ENCODE assay signal across 8 mouse cellular contexts in genomic region chr14:21052112-21052780, GRCm38 (mm10). TPM values are rescaled to one million over a fixed set of nuclear protein-coding genes. Genes with fewer than 3 reads are reported as not detected.
DNase-seq lines count a peak whose midpoint lies in the region; ATAC-seq and TF ChIP-seq lines count a peak whose summit lies in the region.

Ap3m1 (minus strand) TSS chr14:21052508.
Adk (plus strand) TSS chr14:21052574.

- H3K9me3 ChIP-seq in embryonic facial prominence, embryonic 14.5 days (ENCODE audit: control insufficient read depth, low read length), result no peaks in the 10 kb centered on the region
- peaks cover 3% of the 10 kb centered on the region; the same call in 1 of the 2 replicates for H3K9me3 ChIP-seq in limb, embryonic 13.5 days
- no peaks in the 10 kb centered on the region for H3K9me3 ChIP-seq in midbrain, embryonic 16.5 days (replicated peaks; ENCODE audit: control insufficient read depth, low read length, poor library complexity, severe bottlenecking)

- H3K27ac ChIP-seq in embryonic facial prominence, embryonic 14.5 days (replicated peaks; ENCODE audit: low read depth, low read length), result peak within 1 kb of the TSS; percentile 91
- H3K27ac ChIP-seq in heart, adult 2 months, result peak within 1 kb of the TSS; percentile 99
- peak within 1 kb of the TSS; percentile 89 for H3K27ac ChIP-seq in limb, embryonic 13.5 days
- H3K27ac ChIP-seq in midbrain, embryonic 16.5 days (ENCODE audit: low read length), result peak within 1 kb of the TSS; percentile 96

- peak within 1 kb of the TSS; percentile 70 for H3K4me2 ChIP-seq in embryonic facial prominence, embryonic 14.5 days (ENCODE audit: low read depth, low read length)
- H3K4me2 ChIP-seq in limb, embryonic 13.5 days (replicated peaks), result peak within 1 kb of the TSS; percentile 80
- H3K4me2 ChIP-seq in midbrain, embryonic 16.5 days (ENCODE audit: low read length), result peak within 1 kb of the TSS; percentile 77

- no peak for TF ChIP-seq CTCF in heart, adult 2 months (IDR thresholded peaks at IDR 0.05)

- H3K79me2 ChIP-seq in heart, adult 2 months (replicated peaks; ENCODE audit: control insufficient read depth, insufficient read depth, low read length), result no peaks in the 10 kb centered on the region; the same call in none of the 2 replicates

- H3K36me3 ChIP-seq in embryonic facial prominence, embryonic 14.5 days (ENCODE audit: control insufficient read depth, insufficient read depth, low read length), result no peaks in the 10 kb centered on the region
- H3K36me3 ChIP-seq in heart, adult 2 months (ENCODE audit: control insufficient read depth, insufficient read depth, low read length), result peaks cover 12% of the 10 kb centered on the region
- 0 out of 2 replicates have a peak, but pooled peaks cover 4% of the 10 kb centered on the region for H3K36me3 ChIP-seq in limb, embryonic 13.5 days
- no peaks in the 10 kb centered on the region for H3K36me3 ChIP-seq in midbrain, embryonic 16.5 days (ENCODE audit: control insufficient read depth, insufficient read depth, low read length)

- no peaks in the 10 kb centered on the region for H3K27me3 ChIP-seq in embryonic facial prominence, embryonic 14.5 days (replicated peaks; ENCODE audit: control insufficient read depth, insufficient read depth, low read length)
- H3K27me3 ChIP-seq in heart, adult 2 months (ENCODE audit: control insufficient read depth, insufficient read depth, low read length), result no peaks in the 10 kb centered on the region
- no peaks in the 10 kb centered on the region for H3K27me3 ChIP-seq in limb, embryonic 13.5 days
- no peaks in the 10 kb centered on the region for H3K27me3 ChIP-seq in midbrain, embryonic 16.5 days (ENCODE audit: control insufficient read depth, insufficient read depth, low read depth, low read length)

- peak within 1 kb of the TSS; percentile 88 for H3K4me3 ChIP-seq in embryonic facial prominence, embryonic 14.5 days (ENCODE audit: low read depth, low read length)
- H3K4me3 ChIP-seq in heart, adult 2 months, result peak within 1 kb of the TSS; percentile 71
- peak within 1 kb of the TSS; percentile 92 for H3K4me3 ChIP-seq in limb, embryonic 13.5 days
- peak within 1 kb of the TSS; percentile 87 for H3K4me3 ChIP-seq in midbrain, embryonic 16.5 days (ENCODE audit: low read depth, low read length)

- TF ChIP-seq POLR2A in heart, adult 2 months (IDR thresholded peaks at IDR 0.05; ENCODE audit: insufficient read depth, low read depth, low read length), result peak; percentile 92

- ATAC-seq in embryonic facial prominence, embryonic 14.5 days (ENCODE audit: low read depth), result peak; percentile 98
- peak; percentile 98 for ATAC-seq in limb, embryonic 13.5 days (ENCODE audit: low FRiP score, low read depth)
- peak; percentile 98 for ATAC-seq in midbrain, embryonic 16.5 days

- peaks cover 12% of the 10 kb centered on the region; the same call in 1 of the 2 replicates for H3K4me1 ChIP-seq in embryonic facial prominence, embryonic 14.5 days (ENCODE audit: control insufficient read depth, insufficient read depth, low read length)
- H3K4me1 ChIP-seq in heart, adult 2 months (ENCODE audit: control insufficient read depth, insufficient read depth, low read length), result peaks cover 3% of the 10 kb centered on the region; the same call in 1 of the 2 replicates
- peaks cover 9% of the 10 kb centered on the region for H3K4me1 ChIP-seq in limb, embryonic 13.5 days
- H3K4me1 ChIP-seq in midbrain, embryonic 16.5 days (ENCODE audit: control insufficient read depth, insufficient read depth, low read length), result peaks cover 8% of the 10 kb centered on the region

- TF ChIP-seq EP300 in heart, adult 2 months (IDR thresholded peaks at IDR 0.05; ENCODE audit: insufficient read depth, low read depth, low read length), result peak; percentile 86

- DNase-seq in 3T3-L1 (ENCODE audit: low read depth, low spot score), result peak; percentile 85
- DNase-seq in adrenal gland, postnatal 4 days (ENCODE audit: low spot score in 2 of 2), result peak; percentile 91 to 92
- DNase-seq in embryonic facial prominence, embryonic 14.5 days (ENCODE audit: low spot score), result peak; percentile 98
- peak; percentile 95 for DNase-seq in heart, adult 2 months
- DNase-seq in kidney, adult 8-10 months, result peak; percentile 91 to 92
- peak; percentile 97 for DNase-seq in spleen, postnatal 10 days (ENCODE audit: low spot score in 2 of 2)

- H3K9ac ChIP-seq in embryonic facial prominence, embryonic 14.5 days (ENCODE audit: low read depth, low read length), result peak within 1 kb of the TSS; percentile 84
- H3K9ac ChIP-seq in heart, adult 2 months (ENCODE audit: low read depth, low read length), result peak within 1 kb of the TSS; percentile 82
- peak within 1 kb of the TSS; percentile 84 for H3K9ac ChIP-seq in limb, embryonic 13.5 days
- H3K9ac ChIP-seq in midbrain, embryonic 16.5 days (ENCODE audit: low read depth, low read length), result peak within 1 kb of the TSS; percentile 88

- intact Hi-C loops in heart, adult 2 months (cut with DNase I), result loop anchor here (2.0 to 10.0 kb wide), 3 partner anchors 55 to 693 kb away; no protein-coding TSS in a partner anchor

- 0% methylated on average over 30 of the region's 48 CpGs for WGBS in embryonic facial prominence, embryonic 14.5 days
- WGBS in heart, adult 2 months, result under 1% methylated on average over 48 of the region's 48 CpGs
- WGBS in limb, embryonic 13.5 days, result under 1% methylated on average over 41 of the region's 48 CpGs
- WGBS in midbrain, embryonic 16.5 days, result under 1% methylated on average over 46 of the region's 48 CpGs

RNA-seq across cellular contexts. Expression of gene Ap3m1, which starts in this region (rescaled TPM):
- 10 to 100 TPM; 72.4 to 81.7 TPM for total RNA-seq in adrenal gland, postnatal 4 days (2021)
- 86.4 and 94.2 TPM in 2 replicates for polyA plus RNA-seq in embryonic facial prominence, embryonic 14.5 days (2014; fragmentation: Nextera tagmentation; extraction: Ambion mirVana)
- total RNA-seq in heart, adult 2 months (2021), result 10 to 100 TPM; 51.6 to 69.4 TPM
- polyA plus RNA-seq in heart, adult 2 months (2012; rRNA removed), result 26.6 and 69.2 TPM in 2 replicates
- 78.5 and 78.9 TPM in 2 replicates for polyA plus RNA-seq in limb, embryonic 13.5 days (2015; fragmentation: Nextera tagmentation; extraction: Ambion mirVana)
- 80.9 and 83.3 TPM in 2 replicates for polyA plus RNA-seq in midbrain, embryonic 16.5 days (2015; fragmentation: Nextera tagmentation; extraction: Ambion mirVana)

RNA-seq across cellular contexts. Expression of gene Adk, which starts in this region (rescaled TPM):
- total RNA-seq in adrenal gland, postnatal 4 days (2021), result 100 to 1,000 TPM; 123 to 142 TPM
- 131 and 133 TPM in 2 replicates for polyA plus RNA-seq in embryonic facial prominence, embryonic 14.5 days (2014; fragmentation: Nextera tagmentation; extraction: Ambion mirVana)
- 100 to 1,000 TPM; 212 to 253 TPM for total RNA-seq in heart, adult 2 months (2021)
- 104 and 160 TPM in 2 replicates for polyA plus RNA-seq in heart, adult 2 months (2012; rRNA removed)
- polyA plus RNA-seq in limb, embryonic 13.5 days (2015; fragmentation: Nextera tagmentation; extraction: Ambion mirVana), result 154 and 156 TPM in 2 replicates
- polyA plus RNA-seq in midbrain, embryonic 16.5 days (2015; fragmentation: Nextera tagmentation; extraction: Ambion mirVana), result 40.4 and 41.1 TPM in 2 replicates

Comparison
In these comparisons a context has a peak if more than half of its experiments do, and no peak if none do; other contexts are left out.
1. Peak in every context shown above with its lines: DNase-seq, ATAC-seq, H3K4me3 ChIP-seq and H3K27ac ChIP-seq.